Mouse (Mus musculus) kidney, adult 2 months (tissue): ENCODE measurements around the gene Sphk2.

Source experiments
- CTCF ChIP-seq: fragments of 200-500 bp; conservative IDR thresholded peaks from 2 replicates; pipeline ENCODE4 v1.5.1; 2011; ENCODE audit warnings: low read depth, mild to moderate bottlenecking, control low read depth, low read length, moderate library complexity, mixed read lengths; ENCODE audit not compliant: insufficient read depth, insufficient read length
- POLR2A ChIP-seq: fragments of 200-500 bp; IDR thresholded peaks from one replicate; pipeline ENCODE4 v1.6.1; 2011; ENCODE audit warnings: low read depth, low read length, control low read depth

DNA sequence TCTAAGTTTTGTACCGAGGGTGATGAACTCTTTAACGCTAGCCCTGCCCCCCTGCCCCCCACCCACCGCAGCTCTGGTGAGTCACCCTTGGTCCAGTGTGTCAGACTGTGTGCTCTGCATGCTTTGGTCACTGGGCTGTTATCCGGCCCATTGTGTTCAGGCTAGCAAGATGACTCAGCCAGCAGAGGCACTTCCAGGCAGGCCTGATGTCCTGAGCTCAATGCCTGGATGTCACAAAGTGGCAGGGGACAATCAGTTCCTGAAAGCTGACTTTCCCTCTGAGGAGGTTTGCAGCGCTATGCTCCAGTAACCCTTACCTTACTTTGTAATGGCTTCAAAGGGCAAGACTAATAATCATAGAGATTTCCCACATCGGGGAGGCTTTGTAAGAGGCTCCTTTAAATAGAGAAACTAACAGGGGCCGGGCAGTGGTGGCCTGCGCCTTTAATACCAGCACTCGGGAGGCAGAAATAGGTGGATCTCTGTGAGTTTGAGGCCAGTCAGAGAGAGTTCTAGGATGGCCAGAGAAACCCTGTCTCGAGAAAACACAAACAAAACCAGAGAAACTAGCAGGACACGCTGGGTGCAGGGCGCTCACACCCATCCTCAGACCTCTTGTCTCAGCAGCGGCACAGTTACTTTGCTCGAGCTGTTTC lies 37.7 kb downstream of the Sphk2 start:
- no peak for TF ChIP-seq CTCF
- TF ChIP-seq POLR2A, result no peak
